Mouse (Mus musculus): ENCODE results near the gene Map1s. TPM values are rescaled to one million over a fixed set of nuclear protein-coding genes. Genes with fewer than 3 reads are reported as not detected.
A peak's percentile ranks its signal among the peaks of the same experiment; 100 is the strongest.

Map1s gene
- polyA plus RNA-seq, 1 experiment from 2014 or later, result 41.5 TPM

DNA sequence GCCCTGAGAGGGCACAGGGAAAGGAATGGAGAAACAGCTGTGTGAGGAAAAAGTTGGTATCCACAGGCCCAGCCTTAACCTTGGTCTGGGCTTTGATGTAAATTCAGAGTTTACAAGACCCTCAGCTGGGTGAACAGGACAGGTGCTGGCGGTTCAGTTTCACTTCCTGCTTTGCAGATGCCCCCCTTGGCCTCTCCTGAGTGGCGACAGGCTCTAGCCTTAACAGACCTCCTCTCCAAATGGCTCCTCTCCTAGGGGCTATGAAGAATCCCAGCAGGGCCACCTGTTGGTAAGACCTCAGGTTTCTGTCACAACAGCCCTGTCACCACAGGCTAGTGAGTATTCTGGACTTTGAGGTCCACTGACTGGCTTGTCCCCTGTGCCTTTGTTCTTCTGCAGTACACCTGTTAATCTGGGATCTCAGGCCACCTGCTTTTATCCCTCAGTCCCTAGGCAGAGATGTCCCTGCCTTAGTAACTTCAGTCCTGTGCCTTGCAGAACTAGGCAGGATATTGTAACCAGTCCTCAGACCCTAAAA lies 7.0 kb upstream of the Map1s start:
- no peaks in the 10 kb centered on the region for H3K27me3 ChIP-seq (ENCODE audit: control insufficient read depth, insufficient read depth, low read length)
- H3K4me1 ChIP-seq (ENCODE audit: control insufficient read depth, insufficient read depth, low read length), result peaks cover 10% of the 10 kb centered on the region; the same call in 1 of the 2 replicates
- 0 out of 2 replicates have a peak overlapping the region, but pooled peaks have one; percentile 84 for H3K4me3 ChIP-seq (ENCODE audit: low read depth, low read length)
- WGBS, result 42% methylated on average over 2 of the region's 2 CpGs
- H3K36me3 ChIP-seq (ENCODE audit: control insufficient read depth, insufficient read depth, low read length), result peaks cover 23% of the 10 kb centered on the region
- H3K27ac ChIP-seq (ENCODE audit: low read length), result no peak overlapping the region
- no peak overlapping the region for H3K9ac ChIP-seq (replicated peaks; ENCODE audit: low read depth, low read length)
- peak overlapping the region; percentile 65; the same call in 1 of the 2 replicates for H3K4me2 ChIP-seq (replicated peaks; ENCODE audit: low read depth, low read length)
- no peak for ATAC-seq (ENCODE audit: insufficient number of reproducible peaks, insufficient read depth, low FRiP score, low read depth)
- H3K9me3 ChIP-seq (ENCODE audit: control insufficient read depth, low read depth, low read length), result no peaks in the 10 kb centered on the region

DNA sequence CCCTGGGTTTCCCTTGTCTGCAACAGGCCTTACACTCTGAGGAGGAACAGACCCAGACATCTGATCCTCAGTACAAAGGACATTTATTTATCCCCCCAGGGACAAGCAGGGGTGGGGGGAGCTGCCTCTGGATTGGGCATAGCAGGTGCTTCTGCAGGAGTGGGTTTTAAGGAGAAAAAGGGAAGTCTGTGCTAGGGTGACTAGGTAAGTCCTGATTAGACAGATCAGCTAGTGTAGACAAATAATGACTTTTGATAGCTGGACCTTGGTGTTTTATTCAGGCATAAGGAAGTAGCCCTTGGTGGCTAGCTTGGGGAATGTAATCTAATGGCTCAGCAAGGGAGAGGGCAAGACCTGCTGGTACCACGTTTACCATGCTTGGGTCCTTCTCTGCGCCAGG lies 6.5 kb upstream of the Map1s start:
- 79% methylated on average over 2 of the region's 2 CpGs for WGBS
- Histone ChIP-seq H3K4me2 (replicated peaks; ENCODE audit: low read depth, low read length) (no peak overlapping the region), H3K9ac (replicated peaks; ENCODE audit: low read depth, low read length) (no peak overlapping the region), H3K36me3 (ENCODE audit: control insufficient read depth, insufficient read depth, low read length) (peaks cover 18% of the 10 kb centered on the region), H3K9me3 (ENCODE audit: control insufficient read depth, low read depth, low read length) (no peaks in the 10 kb centered on the region), H3K27me3 (ENCODE audit: control insufficient read depth, insufficient read depth, low read length) (no peaks in the 10 kb centered on the region), H3K4me1 (ENCODE audit: control insufficient read depth, insufficient read depth, low read length) (peaks cover 10% of the 10 kb centered on the region; the same call in 1 of the 2 replicates), H3K27ac (ENCODE audit: low read length) (no peak overlapping the region), H3K4me3 (ENCODE audit: low read depth, low read length) (no peak overlapping the region)
- ATAC-seq (ENCODE audit: insufficient number of reproducible peaks, insufficient read depth, low FRiP score, low read depth), result no peak

DNA sequence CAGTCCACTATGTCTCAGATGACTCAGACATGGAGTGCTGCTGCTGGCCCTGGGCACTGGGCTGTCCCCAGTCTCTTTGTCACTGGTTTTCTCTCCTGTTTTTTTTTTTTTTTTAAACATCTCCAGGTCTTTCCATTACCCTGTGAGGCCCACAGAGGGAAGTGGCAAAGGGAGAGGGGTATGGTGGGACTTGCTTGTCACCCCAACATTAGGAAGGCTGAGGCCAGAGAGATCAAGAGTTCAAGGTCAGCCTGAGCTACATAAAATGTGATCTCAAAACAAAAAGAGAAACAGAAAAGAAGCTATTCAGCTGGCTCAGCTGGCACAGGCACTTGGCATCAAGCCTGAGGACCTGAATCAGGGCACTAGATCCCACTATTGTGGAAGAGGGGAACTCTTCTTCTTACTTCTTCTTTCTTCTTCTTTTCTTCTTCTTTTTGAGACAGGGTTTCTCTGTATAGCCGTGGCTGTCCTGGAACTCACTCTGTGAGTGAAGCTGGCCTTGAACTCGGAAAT lies 4.8 kb upstream of the Map1s start:
- peaks cover 1% of the 10 kb centered on the region; the same call in 1 of the 2 replicates for H3K36me3 ChIP-seq (ENCODE audit: control insufficient read depth, insufficient read depth, low read length)
- peaks cover 15% of the 10 kb centered on the region; the same call in 1 of the 2 replicates for H3K4me1 ChIP-seq (ENCODE audit: control insufficient read depth, insufficient read depth, low read length)
- no peaks in the 10 kb centered on the region for H3K9me3 ChIP-seq (ENCODE audit: control insufficient read depth, low read depth, low read length)
- no peak overlapping the region for H3K27ac ChIP-seq (ENCODE audit: low read length)
- no peaks in the 10 kb centered on the region for H3K27me3 ChIP-seq (ENCODE audit: control insufficient read depth, insufficient read depth, low read length)
- H3K9ac ChIP-seq (replicated peaks; ENCODE audit: low read depth, low read length), result no peak overlapping the region
- no peak overlapping the region for H3K4me3 ChIP-seq (ENCODE audit: low read depth, low read length)
- WGBS, result 70% methylated on average over 2 of the region's 2 CpGs
- no peak for ATAC-seq (ENCODE audit: insufficient number of reproducible peaks, insufficient read depth, low FRiP score, low read depth)
- H3K4me2 ChIP-seq (replicated peaks; ENCODE audit: low read depth, low read length), result no peak overlapping the region

- Histone ChIP-seq H3K27ac (ENCODE audit: low read length) (no peak overlapping the region), H3K4me2 (replicated peaks; ENCODE audit: low read depth, low read length) (no peak overlapping the region), H3K9me3 (ENCODE audit: control insufficient read depth, low read depth, low read length) (no peaks in the 10 kb centered on the region), H3K4me3 (ENCODE audit: low read depth, low read length) (no peak overlapping the region), H3K9ac (replicated peaks; ENCODE audit: low read depth, low read length) (no peak overlapping the region), H3K36me3 (ENCODE audit: control insufficient read depth, insufficient read depth, low read length) (no peaks in the 10 kb centered on the region), H3K27me3 (ENCODE audit: control insufficient read depth, insufficient read depth, low read length) (no peaks in the 10 kb centered on the region), H3K4me1 (ENCODE audit: control insufficient read depth, insufficient read depth, low read length) (peaks cover 15% of the 10 kb centered on the region; the same call in 1 of the 2 replicates)
- WGBS, result 45% methylated on average over 5 of the region's 5 CpGs
- no peak for ATAC-seq (ENCODE audit: insufficient number of reproducible peaks, insufficient read depth, low FRiP score, low read depth)
Measured at GRCm38 (mm10) chr8:70902211-70902610, 3.5 kb upstream of the Map1s start.

DNA sequence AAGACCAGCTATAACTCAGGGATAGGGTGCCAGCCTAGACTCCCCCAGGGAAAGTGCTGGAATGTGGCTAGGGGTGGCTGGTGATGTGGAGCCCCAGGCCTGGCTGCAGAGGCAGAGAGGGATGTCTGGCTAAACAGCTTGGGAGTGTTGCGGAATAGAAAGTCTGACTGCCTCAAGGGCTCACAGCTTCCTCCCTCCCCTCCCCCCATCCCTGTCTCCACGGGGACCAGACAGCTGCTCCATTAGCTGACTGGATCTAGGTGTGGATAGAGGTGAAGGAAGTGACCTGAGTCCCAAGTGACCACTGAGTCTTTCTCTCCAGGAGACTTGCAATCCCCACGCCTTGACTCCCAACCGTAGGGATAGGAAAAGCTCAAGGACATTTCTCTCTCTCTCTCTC lies 2.6 kb upstream of the Map1s start:
- H3K4me2 ChIP-seq (replicated peaks; ENCODE audit: low read depth, low read length), result no peak overlapping the region
- no peak for ATAC-seq (ENCODE audit: insufficient number of reproducible peaks, insufficient read depth, low FRiP score, low read depth)
- no peak overlapping the region for H3K27ac ChIP-seq (ENCODE audit: low read length)
- no peak overlapping the region for H3K9ac ChIP-seq (replicated peaks; ENCODE audit: low read depth, low read length)
- WGBS, result 37% methylated on average over 4 of the region's 4 CpGs
- peaks cover 15% of the 10 kb centered on the region; the same call in 1 of the 2 replicates for H3K4me1 ChIP-seq (ENCODE audit: control insufficient read depth, insufficient read depth, low read length)
- H3K36me3 ChIP-seq (ENCODE audit: control insufficient read depth, insufficient read depth, low read length), result no peaks in the 10 kb centered on the region
- H3K27me3 ChIP-seq (ENCODE audit: control insufficient read depth, insufficient read depth, low read length), result no peaks in the 10 kb centered on the region
- H3K4me3 ChIP-seq (ENCODE audit: low read depth, low read length), result no peak overlapping the region
- H3K9me3 ChIP-seq (ENCODE audit: control insufficient read depth, low read depth, low read length), result no peaks in the 10 kb centered on the region

DNA sequence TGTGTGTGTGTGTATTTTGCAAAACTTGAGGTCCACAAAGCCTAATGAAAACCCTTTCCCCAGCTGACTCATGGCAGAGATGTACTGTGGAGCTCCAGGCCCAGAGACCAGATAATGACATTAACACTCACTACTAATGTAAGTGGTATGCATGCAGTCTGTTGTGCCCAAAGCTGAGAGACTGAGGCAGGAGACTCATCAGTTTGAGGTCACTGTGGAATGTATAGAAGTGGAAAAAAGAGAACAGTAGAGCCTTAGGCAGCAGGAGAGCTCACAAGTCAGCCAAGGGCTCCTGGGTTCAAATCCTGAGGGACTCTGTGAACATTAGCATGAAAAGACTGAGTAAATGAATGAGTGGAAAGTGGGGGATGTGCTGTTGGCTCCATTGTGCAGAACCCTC lies 2.1 kb upstream of the Map1s start:
- Histone ChIP-seq H3K9ac (replicated peaks; ENCODE audit: low read depth, low read length) (no peak overlapping the region), H3K4me3 (ENCODE audit: low read depth, low read length) (no peak overlapping the region), H3K4me2 (replicated peaks; ENCODE audit: low read depth, low read length) (no peak overlapping the region), H3K4me1 (ENCODE audit: control insufficient read depth, insufficient read depth, low read length) (peaks cover 10% of the 10 kb centered on the region; the same call in 1 of the 2 replicates), H3K36me3 (ENCODE audit: control insufficient read depth, insufficient read depth, low read length) (no peaks in the 10 kb centered on the region), H3K27ac (ENCODE audit: low read length) (no peak overlapping the region), H3K27me3 (ENCODE audit: control insufficient read depth, insufficient read depth, low read length) (no peaks in the 10 kb centered on the region), H3K9me3 (ENCODE audit: control insufficient read depth, low read depth, low read length) (no peaks in the 10 kb centered on the region)
- ATAC-seq (ENCODE audit: insufficient number of reproducible peaks, insufficient read depth, low FRiP score, low read depth), result no peak

DNA sequence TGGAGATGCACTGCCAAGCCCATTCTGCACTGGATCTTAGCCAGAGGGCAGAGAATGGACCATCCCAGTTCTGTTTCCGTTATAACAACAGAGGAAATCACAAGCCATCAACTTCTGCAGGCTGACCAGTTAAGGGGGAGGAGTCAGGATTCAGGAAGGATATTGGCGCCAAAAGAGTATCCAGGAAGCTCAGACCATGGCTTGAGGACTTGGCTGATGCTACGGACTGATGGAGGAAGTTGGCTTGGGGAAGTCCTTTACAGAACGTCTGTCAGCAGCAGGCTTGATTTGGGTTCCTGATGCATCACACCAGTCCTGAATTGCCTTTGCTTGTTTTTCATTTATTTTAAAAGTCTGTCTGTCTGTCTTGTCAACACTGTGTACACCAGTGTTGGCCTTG lies 1.2 kb upstream of the Map1s start:
- Histone ChIP-seq H3K9ac (replicated peaks; ENCODE audit: low read depth, low read length) (no peak overlapping the region), H3K36me3 (ENCODE audit: control insufficient read depth, insufficient read depth, low read length) (no peaks in the 10 kb centered on the region), H3K27ac (ENCODE audit: low read length) (no peak overlapping the region), H3K9me3 (ENCODE audit: control insufficient read depth, low read depth, low read length) (no peaks in the 10 kb centered on the region), H3K4me2 (replicated peaks; ENCODE audit: low read depth, low read length) (no peak overlapping the region), H3K4me3 (ENCODE audit: low read depth, low read length) (no peak overlapping the region), H3K27me3 (ENCODE audit: control insufficient read depth, insufficient read depth, low read length) (no peaks in the 10 kb centered on the region), H3K4me1 (ENCODE audit: control insufficient read depth, insufficient read depth, low read length) (peaks cover 9% of the 10 kb centered on the region; the same call in 1 of the 2 replicates)
- no peak for ATAC-seq (ENCODE audit: insufficient number of reproducible peaks, insufficient read depth, low FRiP score, low read depth)
- 58% methylated on average over 4 of the region's 4 CpGs for WGBS

GRCm38 (mm10) chr8:70905463-70905830 lies 285 bp upstream of the Map1s start:
- peak overlapping the region; percentile 93 for H3K4me2 ChIP-seq (replicated peaks; ENCODE audit: low read depth, low read length)
- H3K27ac ChIP-seq (ENCODE audit: low read length), result no peak overlapping the region
- H3K9ac ChIP-seq (replicated peaks; ENCODE audit: low read depth, low read length), result peak overlapping the region; percentile 85; the same call in 1 of the 2 replicates
- no peaks in the 10 kb centered on the region for H3K36me3 ChIP-seq (ENCODE audit: control insufficient read depth, insufficient read depth, low read length)
- no peaks in the 10 kb centered on the region for H3K27me3 ChIP-seq (ENCODE audit: control insufficient read depth, insufficient read depth, low read length)
- peaks cover 9% of the 10 kb centered on the region; the same call in 1 of the 2 replicates for H3K4me1 ChIP-seq (ENCODE audit: control insufficient read depth, insufficient read depth, low read length)
- WGBS, result 17% methylated on average over 8 of the region's 8 CpGs
- peak; percentile 33; the same call in 1 of the 2 replicates for ATAC-seq (ENCODE audit: insufficient number of reproducible peaks, insufficient read depth, low FRiP score, low read depth)
- peak overlapping the region; percentile 88 for H3K4me3 ChIP-seq (ENCODE audit: low read depth, low read length)
- H3K9me3 ChIP-seq (ENCODE audit: control insufficient read depth, low read depth, low read length), result no peaks in the 10 kb centered on the region

DNA sequence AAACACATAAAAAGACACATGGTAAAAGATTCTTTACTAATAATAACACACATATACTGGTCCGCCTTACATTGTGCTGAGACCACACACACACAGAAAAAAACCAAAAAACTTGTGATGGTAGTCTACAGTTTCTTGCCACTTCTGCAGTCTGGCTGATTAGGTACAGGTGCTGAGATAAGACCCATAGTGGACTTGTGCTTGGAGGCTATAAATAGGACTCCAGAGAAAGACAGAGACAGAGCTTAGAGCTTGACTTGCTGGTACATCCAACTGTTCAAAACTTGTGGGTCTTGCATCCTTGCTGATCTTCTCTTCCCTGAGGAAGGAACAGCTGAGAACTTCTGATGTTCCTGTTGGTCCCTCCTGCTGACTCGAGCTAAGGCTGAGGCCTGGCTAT lies 1.8 kb downstream of the Map1s start:
- Histone ChIP-seq H3K4me2 (replicated peaks; ENCODE audit: low read depth, low read length) (no peak overlapping the region), H3K4me3 (ENCODE audit: low read depth, low read length) (no peak overlapping the region), H3K4me1 (ENCODE audit: control insufficient read depth, insufficient read depth, low read length) (peaks cover 9% of the 10 kb centered on the region; the same call in 1 of the 2 replicates), H3K9ac (replicated peaks; ENCODE audit: low read depth, low read length) (no peak overlapping the region), H3K9me3 (ENCODE audit: control insufficient read depth, low read depth, low read length) (no peaks in the 10 kb centered on the region), H3K27me3 (ENCODE audit: control insufficient read depth, insufficient read depth, low read length) (no peaks in the 10 kb centered on the region), H3K27ac (ENCODE audit: low read length) (no peak overlapping the region), H3K36me3 (ENCODE audit: control insufficient read depth, insufficient read depth, low read length) (peaks cover 17% of the 10 kb centered on the region)
- no peak for ATAC-seq (ENCODE audit: insufficient number of reproducible peaks, insufficient read depth, low FRiP score, low read depth)
- 93% methylated on average over 2 of the region's 2 CpGs for whole genome bisulfite sequencing
